Mouse (Mus musculus) spleen, adult 18-20 months (tissue): Measurements from ENCODE around the gene Shisa7.

Experiments
- DNase-seq, 2 experiments: peaks; one replicate each; pipeline ENCODE4 v3.0.0; 2022; ENCODE audit warnings: mixed read lengths in 2 of 2

The Shisa7 gene

GRCm38 (mm10) chr7:4793248-4793647, 51.2 kb downstream of the Shisa7 start:
- DNase-seq: peak in 1 of 2 experiments; percentile 20

GRCm38 (mm10) chr7:4792278-4793212, 52.0 kb downstream of the Shisa7 start, which contains the start of gene Rpl28:
Rpl28 (plus strand) TSS chr7:4792874.
- peak; percentile 84 to 89 for DNase-seq

GRCm38 (mm10) chr7:4789436-4789935, 55.0 kb downstream of the Shisa7 start, which contains the start of gene Tmem238:
Tmem238 (minus strand) TSS chr7:4789656.
- peak in 1 of 2 experiments; percentile 57 for DNase-seq

- peak; percentile 32 to 60 for DNase-seq
Observed at GRCm38 (mm10) chr7:4788499-4789435, 55.7 kb downstream of the Shisa7 start.

GRCm38 (mm10) chr7:4783667-4784268, 60.7 kb downstream of the Shisa7 start:
- DNase-seq: no peak

DNA sequence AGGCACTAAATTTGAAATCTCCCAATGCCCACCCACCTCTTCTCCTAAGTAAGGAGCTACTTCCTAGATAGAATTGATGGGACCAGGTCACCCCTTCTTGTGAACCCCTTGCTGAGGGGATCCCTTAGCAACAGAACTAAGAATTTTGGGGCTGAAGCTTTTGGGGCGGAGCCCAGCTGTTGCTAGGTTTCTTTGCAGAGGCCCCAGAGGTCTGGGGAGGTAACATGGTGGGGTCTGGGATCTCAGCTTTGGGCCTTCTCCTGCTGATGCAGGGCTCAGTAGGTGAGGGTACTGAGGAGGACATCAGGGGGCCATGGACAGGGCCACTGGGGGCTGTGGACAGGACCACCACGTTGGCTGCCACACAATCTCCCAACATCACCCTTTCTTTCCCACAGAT, 61.7 kb downstream of the Shisa7 start, which contains the start of the genes Il11 and Tmem190:
Gene Il11 (minus strand): TSS at position 101 of the 400 bp plus-strand sequence.
Gene Tmem190 (plus strand): TSS at position 179 of the 400 bp plus-strand sequence.
- DNase-seq: no peak

GRCm38 (mm10) chr7:4782130-4782529, 62.4 kb downstream of the Shisa7 start:
- DNase-seq: no peak

- no peak for DNase-seq
Observed at GRCm38 (mm10) chr7:4779921-4780320, 64.6 kb downstream of the Shisa7 start.

- no peak for DNase-seq
Observed at GRCm38 (mm10) chr7:4777851-4778637, 66.5 kb downstream of the Shisa7 start.

DNA sequence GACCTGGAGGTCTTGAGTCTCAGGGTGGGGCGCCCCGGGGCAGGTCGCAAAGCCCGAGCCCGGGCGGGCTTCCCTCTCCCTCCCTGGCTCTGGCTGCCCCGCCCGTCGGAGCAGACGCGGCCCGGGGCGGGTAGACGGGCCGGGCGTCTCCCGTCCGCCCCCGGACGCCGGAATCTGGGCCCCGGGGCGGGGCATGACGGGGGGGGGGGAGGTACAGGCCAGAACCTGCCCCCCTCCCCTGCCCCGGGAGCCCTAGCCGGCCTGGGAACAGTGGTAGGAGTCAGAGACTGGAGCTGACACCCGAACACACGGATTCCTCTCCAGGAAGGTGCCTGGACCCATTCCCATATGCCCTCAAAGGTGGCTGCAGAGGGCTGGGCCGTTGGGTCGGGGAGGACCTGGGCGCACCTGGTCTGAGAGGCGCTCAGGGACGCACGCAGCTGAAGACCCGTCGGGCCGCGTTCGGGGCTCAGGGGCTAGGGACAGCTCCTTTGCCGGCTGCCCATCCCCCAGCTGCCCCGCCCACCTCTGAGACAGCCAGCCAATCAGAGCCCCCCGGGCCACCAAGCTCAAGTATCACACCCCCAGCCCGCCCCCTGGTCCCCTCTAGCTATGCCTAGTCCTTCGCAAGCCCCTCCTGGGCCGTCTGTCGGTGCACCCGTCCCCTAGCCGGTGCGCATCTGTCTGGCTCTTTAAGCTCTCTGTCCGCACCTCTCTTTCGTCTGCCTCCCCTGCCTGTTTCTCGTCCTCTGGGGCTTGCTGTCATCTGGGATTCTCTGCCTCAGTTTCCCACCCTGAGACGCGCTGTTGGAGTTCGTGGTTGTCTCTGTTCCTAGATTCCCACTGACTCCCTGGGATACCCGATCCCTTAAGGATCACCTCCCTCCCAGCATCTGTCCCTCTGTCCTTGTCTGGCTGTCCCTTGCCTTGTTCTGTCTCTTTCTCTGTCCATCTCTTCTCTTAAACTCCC, 67.3 kb downstream of the Shisa7 start:
- DNase-seq: peak in 1 of 2 experiments; percentile 29

- no peak for DNase-seq
Observed at GRCm38 (mm10) chr7:4776131-4776530, 68.4 kb downstream of the Shisa7 start.
